Mouse (Mus musculus) liver, postnatal 0 days (tissue): ENCODE measurements around the gene H1f0.

Source experiments
- CTCF ChIP-seq: sonication (generic); IDR thresholded peaks from 2 replicates; pipeline ENCODE4 v1.5.1; 2016; ENCODE audit warnings: antibody characterized with exemption, low read depth
- EP300 ChIP-seq: IDR thresholded peaks from 2 replicates; pipeline ENCODE4 v1.6.1; 2016; ENCODE audit warnings: antibody characterized with exemption, low read depth, mild to moderate bottlenecking

DNA sequence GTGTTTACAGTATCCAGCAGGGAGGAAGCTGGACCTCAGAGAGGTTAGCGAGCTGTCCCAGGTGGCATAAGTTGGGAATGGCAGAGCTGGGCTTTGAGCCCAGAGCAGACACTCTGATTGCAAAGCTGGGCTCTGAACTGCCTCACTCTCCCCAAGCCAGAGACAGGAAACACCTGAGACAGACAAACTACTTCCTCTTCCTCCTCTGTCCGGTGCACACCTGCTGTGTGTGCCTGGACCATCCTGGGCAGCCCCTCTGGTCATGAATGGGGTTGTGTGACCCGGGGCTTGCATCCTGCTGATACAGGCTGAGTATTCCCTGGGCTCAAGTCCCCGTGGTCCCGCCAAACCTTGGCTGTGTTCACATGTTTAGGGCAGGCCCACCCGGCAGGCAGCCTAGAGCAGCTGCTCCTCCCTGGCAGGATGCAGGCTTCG is 27.9 kb upstream of the H1f0 start:
- TF ChIP-seq CTCF (no peak), EP300 (no peak)
